Mouse (Mus musculus) adrenal gland, adult (tissue): ENCODE data around the gene Gm21708.
"Not testable (repeated sequence)": the region's sequence is repeated elsewhere in the genome, so short reads cannot be mapped to it uniquely, and the experiment has no call there.

ENCODE experiments used
- DNase-seq, 2 experiments: peaks; one replicate each; pipeline ENCODE4 v3.0.0; 2022 to 2023; ENCODE audit warnings: low spot score in 1 of 2; ENCODE audit not compliant: inconsistent age in 2 of 2

Gm21708 gene

DNA sequence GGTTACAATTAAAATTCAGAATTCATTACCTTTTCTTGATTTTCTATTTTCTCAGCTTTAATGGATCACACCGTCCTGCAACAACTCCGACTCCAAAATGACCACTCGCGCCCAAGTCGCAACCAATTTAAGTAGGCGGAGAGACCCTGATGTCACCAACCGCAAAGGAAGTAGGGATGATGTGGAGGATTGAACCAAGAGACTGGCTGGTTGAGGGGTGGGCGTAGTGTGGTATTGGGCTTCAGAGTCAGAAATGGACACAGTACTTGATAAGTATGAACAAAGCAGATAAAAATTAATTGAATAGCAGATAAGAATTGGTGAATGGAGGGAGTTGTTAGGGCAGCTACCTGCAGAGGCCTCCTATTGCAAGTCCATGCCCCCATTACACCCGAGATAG, at the start of gene Gm21708, which contains the start of gene Gm21704:
Gene Gm21708 (minus strand): TSS at position 101 of the 400 bp plus-strand sequence.
Gene Gm21704 (minus strand): TSS at position 101 of the 400 bp plus-strand sequence.
- not testable (repeated sequence) for DNase-seq
